10 mouse cellular contexts compared by ENCODE assay signal in genomic region chr4:98500182-98500581, GRCm38 (mm10).
DNase-seq lines count a peak whose midpoint lies in the region; ATAC-seq and TF ChIP-seq lines count a peak whose summit lies in the region.
"Had no signal": no experiment of that assay in that cellular context is flagged by ENCODE, and none has a peak within 500 bp of the region (broad histone marks: within the 10 kb centered on the region; RNA-seq: fewer than 3 reads in every experiment).

No protein-coding gene starts in this region.

- peak; percentile 51; the same call in 1 of the 2 replicates for ATAC-seq in neutrophil, adult 5-6 weeks (ENCODE audit: extremely low read depth, insufficient number of reproducible peaks, low FRiP score, poor library complexity, severe bottlenecking)
- ATAC-seq in midbrain, embryonic 14.5 days (ENCODE audit: low FRiP score, low TSS enrichment), result no peak
- ATAC-seq: midbrain, embryonic 15.5 days had no signal

- WGBS in lung, adult 2 months, result 65% methylated on average over 5 of the region's 5 CpGs
- 72% methylated on average over 5 of the region's 5 CpGs for WGBS in midbrain, embryonic 14.5 days

- no peak overlapping the region for H3K9ac ChIP-seq in midbrain, embryonic 14.5 days (replicated peaks; ENCODE audit: low read length)
- H3K9ac ChIP-seq: midbrain, embryonic 15.5 days had no signal

- no peaks in the 10 kb centered on the region for H3K9me3 ChIP-seq in midbrain, embryonic 14.5 days (ENCODE audit: control insufficient read depth, low read length)
- H3K9me3 ChIP-seq: midbrain, embryonic 15.5 days had no signal

- no peaks in the 10 kb centered on the region for H3K27me3 ChIP-seq in midbrain, embryonic 14.5 days (ENCODE audit: control insufficient read depth, insufficient read depth, low read length)
- H3K27me3 ChIP-seq: midbrain, embryonic 15.5 days had no signal

- TF ChIP-seq CTCF in lung, adult 2 months (IDR thresholded peaks at IDR 0.05; ENCODE audit: insufficient read depth, low read length), result peak; percentile 38; the same call in 1 of the 2 replicates
- TF ChIP-seq CTCF in brain, embryonic 14.5 days (IDR thresholded peaks at IDR 0.05; ENCODE audit: borderline replicate concordance, extremely low read depth, insufficient read depth, insufficient read length), result peak; percentile 28; the same call in 1 of the 2 replicates

- H3K4me2 ChIP-seq in midbrain, embryonic 14.5 days (ENCODE audit: low read length), result no peak overlapping the region
- H3K4me2 ChIP-seq: midbrain, embryonic 15.5 days had no signal

- no peak overlapping the region for H3K27ac ChIP-seq in midbrain, embryonic 14.5 days (replicated peaks; ENCODE audit: low read depth, low read length)
- H3K27ac ChIP-seq: midbrain, embryonic 15.5 days had no signal

- peaks cover 4% of the 10 kb centered on the region; the same call in 1 of the 2 replicates for H3K36me3 ChIP-seq in midbrain, embryonic 14.5 days (ENCODE audit: control insufficient read depth, insufficient read depth, low read length)
- H3K36me3 ChIP-seq: midbrain, embryonic 15.5 days had no signal

- no peak overlapping the region for H3K4me3 ChIP-seq in lung, adult 2 months (replicated peaks; ENCODE audit: extremely low read depth, low read depth, low read length)
- H3K4me3 ChIP-seq in midbrain, embryonic 14.5 days (replicated peaks; ENCODE audit: low read depth, low read length), result no peak overlapping the region
- H3K4me3 ChIP-seq: erythroblast, embryonic 14.5 days; midbrain, embryonic 15.5 days had no signal

- H3K4me1 ChIP-seq in lung, adult 2 months (ENCODE audit: control insufficient read depth, insufficient read depth, low read length), result no peaks in the 10 kb centered on the region
- no peaks in the 10 kb centered on the region for H3K4me1 ChIP-seq in midbrain, embryonic 14.5 days (ENCODE audit: control insufficient read depth, insufficient read depth, low read length)
- H3K4me1 ChIP-seq: midbrain, embryonic 15.5 days had no signal

- no peak for TF ChIP-seq POLR2A in lung, adult 2 months (IDR thresholded peaks at IDR 0.05; ENCODE audit: borderline replicate concordance, extremely low read depth, low read depth, low read length)
- TF ChIP-seq POLR2A in brain, embryonic 14.5 days (IDR thresholded peaks at IDR 0.05; ENCODE audit: borderline replicate concordance, extremely low read depth, insufficient read depth, insufficient read length, poor library complexity, severe bottlenecking), result no peak

- peak; percentile 28 for DNase-seq in embryo, embryonic 10 days (ENCODE audit: low spot score)
- DNase-seq in embryo, embryonic 11 days, result no peak
- DNase-seq in lung, adult 2 months, result peak; percentile 15
- no peak for DNase-seq in lung, postnatal 4 days
- no peak for DNase-seq in brain, embryonic 14.5 days (ENCODE audit: low read depth)
- no peak for DNase-seq in midbrain, embryonic 14.5 days
- no peak for DNase-seq in layer of hippocampus, adult 18-20 months (ENCODE audit: low spot score in 2 of 2)

Comparison
In these comparisons a context has a peak if more than half of its experiments do, and no peak if none do; other contexts are left out.
1. DNase-seq: peak in embryo, embryonic 10 days (single experiment) and lung, adult 2 months (single experiment); none in embryo, embryonic 11 days (single experiment), lung, postnatal 4 days (0 of 2), brain, embryonic 14.5 days (single experiment), midbrain, embryonic 14.5 days (single experiment) and layer of hippocampus, adult 18-20 months (0 of 2).